Mouse (Mus musculus) retina, adult 2 months (tissue): Measurements from ENCODE around the gene Olfr1121.
"Not testable (repeated sequence)": the region's sequence is repeated elsewhere in the genome, so short reads cannot be mapped to it uniquely, and the experiment has no call there.

Source experiments
- DNase-seq: peaks from one replicate; pipeline ENCODE4 v3.0.0-alpha.2; 2012; ENCODE audit warnings: low read depth, low spot score

The Olfr1121 gene

GRCm38 (mm10) chr2:87369595-87369994 is at the start of gene Olfr1121:
Olfr1121 (plus strand) TSS chr2:87369895.
- DNase-seq = no peak

- no peak for DNase-seq
Observed at GRCm38 (mm10) chr2:87354515-87354914, 15.2 kb upstream of the Olfr1121 start, which contains the start of gene Olfr1120. Olfr1120 (plus strand) TSS chr2:87354815.

- not testable (repeated sequence) for DNase-seq
Observed at GRCm38 (mm10) chr2:87360121-87360520, 9.6 kb upstream of the Olfr1121 start.

- DNase-seq = no peak
Observed at GRCm38 (mm10) chr2:87371726-87372125, 2.0 kb downstream of the Olfr1121 start.

GRCm38 (mm10) chr2:87383935-87384334 is 14.2 kb downstream of the Olfr1121 start:
- DNase-seq = no peak

- no peak for DNase-seq
Observed at GRCm38 (mm10) chr2:87385549-87385948, 15.9 kb downstream of the Olfr1121 start, which contains the start of gene Olfr1122. Olfr1122 (plus strand) TSS chr2:87385849.

GRCm38 (mm10) chr2:87393605-87394004 is 23.9 kb downstream of the Olfr1121 start:
- DNase-seq = not testable (repeated sequence)

- DNase-seq = not testable (repeated sequence)
Observed at GRCm38 (mm10) chr2:87394686-87395085, 25.0 kb downstream of the Olfr1121 start.

- no peak for DNase-seq
Observed at GRCm38 (mm10) chr2:87416335-87416734, 46.6 kb downstream of the Olfr1121 start, which contains the start of gene Olfr1123. Olfr1123 (plus strand) TSS chr2:87416635.
